Mouse (Mus musculus): ENCODE measurements around the gene Bcdin3d. TPM values are rescaled to one million over a fixed set of nuclear protein-coding genes. Genes with fewer than 3 reads are reported as not detected.
A peak's percentile ranks its signal among the peaks of the same experiment; 100 is the strongest.

Bcdin3d gene
- 9.1 and 11.3 TPM in 2 replicates for total RNA-seq (2017)

GRCm38 (mm10) chr15:99474576-99474926 lies at the start of gene Bcdin3d:
Gene Bcdin3d (minus strand): TSS chr15:99474730.
- ATAC-seq (ENCODE audit: extremely low read depth, insufficient number of reproducible peaks, low FRiP score, poor library complexity, severe bottlenecking) = peak; percentile 83

- ATAC-seq (ENCODE audit: extremely low read depth, insufficient number of reproducible peaks, low FRiP score, poor library complexity, severe bottlenecking) = no peak
Measured at GRCm38 (mm10) chr15:99520306-99520705, 45.8 kb upstream of the Bcdin3d start.

GRCm38 (mm10) chr15:99519626-99520025 lies 45.1 kb upstream of the Bcdin3d start:
- ATAC-seq (ENCODE audit: extremely low read depth, insufficient number of reproducible peaks, low FRiP score, poor library complexity, severe bottlenecking) = no peak

- no peak for ATAC-seq (ENCODE audit: extremely low read depth, insufficient number of reproducible peaks, low FRiP score, poor library complexity, severe bottlenecking)
Measured at GRCm38 (mm10) chr15:99517715-99518114, 43.2 kb upstream of the Bcdin3d start.

- no peak for ATAC-seq (ENCODE audit: extremely low read depth, insufficient number of reproducible peaks, low FRiP score, poor library complexity, severe bottlenecking)
Measured at GRCm38 (mm10) chr15:99516715-99517114, 42.2 kb upstream of the Bcdin3d start.

- ATAC-seq (ENCODE audit: extremely low read depth, insufficient number of reproducible peaks, low FRiP score, poor library complexity, severe bottlenecking) = no peak
Measured at GRCm38 (mm10) chr15:99511797-99512525, 37.4 kb upstream of the Bcdin3d start.

- no peak for ATAC-seq (ENCODE audit: extremely low read depth, insufficient number of reproducible peaks, low FRiP score, poor library complexity, severe bottlenecking)
Measured at GRCm38 (mm10) chr15:99510621-99511020, 36.1 kb upstream of the Bcdin3d start.

- no peak for ATAC-seq (ENCODE audit: extremely low read depth, insufficient number of reproducible peaks, low FRiP score, poor library complexity, severe bottlenecking)
Measured at GRCm38 (mm10) chr15:99509840-99510239, 35.3 kb upstream of the Bcdin3d start.

- no peak for ATAC-seq (ENCODE audit: extremely low read depth, insufficient number of reproducible peaks, low FRiP score, poor library complexity, severe bottlenecking)
Measured at GRCm38 (mm10) chr15:99505324-99506095, 31.0 kb upstream of the Bcdin3d start.

- no peak for ATAC-seq (ENCODE audit: extremely low read depth, insufficient number of reproducible peaks, low FRiP score, poor library complexity, severe bottlenecking)
Measured at GRCm38 (mm10) chr15:99503256-99503655, 28.7 kb upstream of the Bcdin3d start.

- ATAC-seq (ENCODE audit: extremely low read depth, insufficient number of reproducible peaks, low FRiP score, poor library complexity, severe bottlenecking) = no peak
Measured at GRCm38 (mm10) chr15:99502311-99502831, 27.8 kb upstream of the Bcdin3d start.

- ATAC-seq (ENCODE audit: extremely low read depth, insufficient number of reproducible peaks, low FRiP score, poor library complexity, severe bottlenecking) = no peak
Measured at GRCm38 (mm10) chr15:99501292-99502260, 27.0 kb upstream of the Bcdin3d start.

GRCm38 (mm10) chr15:99500320-99500719 lies 25.8 kb upstream of the Bcdin3d start:
- no peak for ATAC-seq (ENCODE audit: extremely low read depth, insufficient number of reproducible peaks, low FRiP score, poor library complexity, severe bottlenecking)

- ATAC-seq (ENCODE audit: extremely low read depth, insufficient number of reproducible peaks, low FRiP score, poor library complexity, severe bottlenecking) = no peak
Measured at GRCm38 (mm10) chr15:99499726-99500125, 25.2 kb upstream of the Bcdin3d start.

GRCm38 (mm10) chr15:99498781-99499180 lies 24.3 kb upstream of the Bcdin3d start:
- ATAC-seq (ENCODE audit: extremely low read depth, insufficient number of reproducible peaks, low FRiP score, poor library complexity, severe bottlenecking) = no peak

GRCm38 (mm10) chr15:99498356-99498755 lies 23.8 kb upstream of the Bcdin3d start:
- no peak for ATAC-seq (ENCODE audit: extremely low read depth, insufficient number of reproducible peaks, low FRiP score, poor library complexity, severe bottlenecking)

- ATAC-seq (ENCODE audit: extremely low read depth, insufficient number of reproducible peaks, low FRiP score, poor library complexity, severe bottlenecking) = peak; percentile 53
Measured at GRCm38 (mm10) chr15:99497527-99498242, 23.2 kb upstream of the Bcdin3d start.

GRCm38 (mm10) chr15:99497061-99497460 lies 22.5 kb upstream of the Bcdin3d start:
- ATAC-seq (ENCODE audit: extremely low read depth, insufficient number of reproducible peaks, low FRiP score, poor library complexity, severe bottlenecking) = peak; percentile 32; the same call in 1 of the 2 replicates

Data from neutrophil, adult 5-6 weeks (primary cell).